Mouse (Mus musculus) left cerebral cortex, postnatal 4 days (tissue): ENCODE results near the gene Hist1h2bn. TPM values are rescaled to one million over a fixed set of nuclear protein-coding genes. Genes with fewer than 3 reads are reported as not detected.
"Not testable (repeated sequence)": the region's sequence is repeated elsewhere in the genome, so short reads cannot be mapped to it uniquely, and the experiment has no call there.

Experiments used
- DNase-seq: peaks from one replicate; pipeline ENCODE4 v3.0.0-alpha.2; 2022
- intact Hi-C: fragments of 180-260 bp; cut with DNase I; formaldehyde crosslinking; loops from one replicate; pipeline ENCODE4 v1.15.1; 2025
- total RNA-seq, 2 experiments: library from RNA; stranded (reverse); gene quantifications; 2 replicates each; pipeline ENCODE4 v1.2.3; 2021

Gene Hist1h2bn
- total RNA-seq, 2 experiments from 2014 or later, result 57.6 to 68.8 TPM

GRCm38 (mm10) chr13:21722993-21723836 is 30.7 kb upstream of the Hist1h2bn start:
- intact Hi-C loops, result no loop called here

GRCm38 (mm10) chr13:21727948-21728572 is 25.9 kb upstream of the Hist1h2bn start:
- intact Hi-C loops, result no loop called here
- no peak for DNase-seq

More at GRCm38 (mm10) chr13:21722993-21723836, 30.7 kb upstream of the Hist1h2bn start:
- no peak for DNase-seq

GRCm38 (mm10) chr13:21729544-21729943 is 24.4 kb upstream of the Hist1h2bn start:
- intact Hi-C loops, result no loop called here
- DNase-seq, result no peak

- intact Hi-C loops, result loop anchor here (10.0 kb wide), 1 partner anchor 301 kb away; the partner anchor contains the start of genes Hist1h2ah and Hist1h2bk
- no peak for DNase-seq
Measured at GRCm38 (mm10) chr13:21733466-21733865, 20.5 kb upstream of the Hist1h2bn start.

- intact Hi-C loops, result loop anchor here (10.0 kb wide), 1 partner anchor 301 kb away; the partner anchor contains the start of genes Hist1h2ah and Hist1h2bk
- peak; percentile 79 for DNase-seq
Measured at GRCm38 (mm10) chr13:21734010-21734905, 19.7 kb upstream of the Hist1h2bn start.

GRCm38 (mm10) chr13:21734906-21735767 is 18.8 kb upstream of the Hist1h2bn start, which contains the start of gene Hist1h4j:
Gene Hist1h4j (plus strand): TSS chr13:21735064.
- DNase-seq, result peak; percentile 90
- intact Hi-C loops, result loop anchor here (10.0 kb wide), 1 partner anchor 300 kb away; the partner anchor contains the start of genes Hist1h2ah and Hist1h2bk

- intact Hi-C loops, result no loop called here
Measured at GRCm38 (mm10) chr13:21745006-21745405, 8.9 kb upstream of the Hist1h2bn start.

GRCm38 (mm10) chr13:21749387-21750158 is 4.3 kb upstream of the Hist1h2bn start:
- no peak for DNase-seq
- intact Hi-C loops, result no loop called here

More at GRCm38 (mm10) chr13:21745006-21745405, 8.9 kb upstream of the Hist1h2bn start:
- no peak for DNase-seq

GRCm38 (mm10) chr13:21750159-21751017 is 3.5 kb upstream of the Hist1h2bn start, which contains the start of gene Hist1h4k:
Gene Hist1h4k (minus strand): TSS chr13:21750505.
- intact Hi-C loops, result not testable (repeated sequence)

GRCm38 (mm10) chr13:21751417-21751816 is 2.5 kb upstream of the Hist1h2bn start:
- intact Hi-C loops, result no loop called here
- DNase-seq, result no peak

More at GRCm38 (mm10) chr13:21750159-21751017, 3.5 kb upstream of the Hist1h2bn start, which contains the start of gene Hist1h4k:
- peak; percentile 97 for DNase-seq

- intact Hi-C loops, result no loop called here
- no peak for DNase-seq
Measured at GRCm38 (mm10) chr13:21751827-21752226, 2.1 kb upstream of the Hist1h2bn start.

GRCm38 (mm10) chr13:21752356-21752755 is 1.6 kb upstream of the Hist1h2bn start:
- intact Hi-C loops, result no loop called here
- DNase-seq, result no peak

- intact Hi-C loops, result no loop called here
- DNase-seq, result no peak
Measured at GRCm38 (mm10) chr13:21753051-21753523, 836 bp upstream of the Hist1h2bn start.

GRCm38 (mm10) chr13:21754294-21755001 is 525 bp downstream of the Hist1h2bn start:
- peak; percentile 29 for DNase-seq
- intact Hi-C loops, result not testable (repeated sequence)

GRCm38 (mm10) chr13:21755707-21756106 is 1.8 kb downstream of the Hist1h2bn start:
- intact Hi-C loops, result no loop called here

GRCm38 (mm10) chr13:21778814-21779766 is 25.2 kb downstream of the Hist1h2bn start:
- DNase-seq, result peak; percentile 64
- intact Hi-C loops, result no loop called here

More at GRCm38 (mm10) chr13:21755707-21756106, 1.8 kb downstream of the Hist1h2bn start:
- no peak for DNase-seq
